Mouse (Mus musculus): ENCODE data around the gene Cspg5. TPM values are rescaled to one million over a fixed set of nuclear protein-coding genes. Genes with fewer than 3 reads are reported as not detected.

Cspg5 gene
- polyA plus RNA-seq, 2 experiments from 2014 or later = 0.24 to 0.57 TPM

DNA sequence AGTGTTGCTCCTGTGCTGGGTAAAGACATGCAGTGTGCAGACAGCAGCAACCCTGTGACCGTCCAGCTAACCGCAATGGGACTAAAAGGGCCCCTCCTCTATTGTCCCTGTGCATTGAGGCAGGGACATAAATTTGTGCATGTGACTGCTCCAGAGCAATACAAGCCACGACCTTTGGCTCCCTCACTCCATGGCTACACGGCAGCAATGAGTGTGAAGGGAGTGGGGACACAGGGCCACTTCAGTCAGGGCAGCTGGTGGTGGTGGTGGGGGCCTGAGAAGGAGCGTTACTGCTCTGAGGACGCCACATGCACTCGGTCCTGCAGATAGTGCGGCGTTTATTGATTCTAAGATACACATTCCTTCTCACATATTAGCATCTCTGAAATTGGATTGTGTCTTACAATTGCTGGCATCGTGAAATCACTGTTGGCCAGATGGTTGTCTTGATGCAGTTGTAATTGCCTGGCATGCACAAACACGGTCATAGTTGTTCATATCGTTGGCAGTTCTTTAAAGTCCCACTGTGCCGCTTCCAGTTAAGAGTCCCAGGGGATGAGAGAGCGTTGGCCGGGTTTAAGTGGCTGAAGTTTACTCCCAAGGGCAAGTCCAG lies 11.9 kb downstream of the Cspg5 start:
- ATAC-seq = no peak

DNA sequence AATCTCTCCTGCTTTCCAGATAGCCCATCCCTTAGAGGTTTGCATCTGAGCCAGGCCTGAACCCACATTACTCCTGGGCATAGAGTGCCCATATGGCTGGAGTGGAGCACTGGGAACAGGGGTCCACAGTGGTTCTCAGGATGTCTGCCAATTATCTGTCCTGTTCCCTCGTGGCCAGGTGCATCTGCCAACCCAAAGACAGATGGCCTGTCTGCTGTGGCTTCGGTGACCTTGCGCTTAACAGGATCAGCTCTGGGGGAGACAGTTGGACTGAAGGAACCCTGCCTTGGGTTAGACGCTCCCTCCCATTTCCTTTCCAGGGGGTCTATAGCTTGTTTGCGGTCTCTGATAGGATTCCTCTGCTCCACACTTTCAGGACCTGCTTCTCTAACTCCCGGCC lies 15.1 kb downstream of the Cspg5 start:
- ATAC-seq = no peak

DNA sequence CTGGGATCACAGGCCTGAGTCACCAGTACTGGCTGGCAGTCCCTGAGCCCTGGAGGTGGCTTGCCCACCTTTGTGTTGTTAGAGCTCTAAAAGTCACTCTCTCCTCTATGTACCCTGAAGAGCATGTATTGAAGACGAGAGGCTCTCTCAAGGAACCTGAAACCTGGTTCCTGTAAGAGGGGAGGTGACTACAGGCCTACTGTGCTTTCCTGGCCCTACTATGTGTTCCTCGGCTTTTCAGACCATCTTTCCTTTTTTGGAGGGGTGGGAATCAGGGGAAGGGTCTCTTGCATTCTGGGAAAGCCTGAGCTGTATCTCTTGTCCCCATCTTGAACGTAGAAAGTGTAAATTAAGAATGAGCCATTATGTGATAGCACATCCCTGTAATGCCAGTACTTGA lies 15.5 kb downstream of the Cspg5 start:
- ATAC-seq = no peak

DNA sequence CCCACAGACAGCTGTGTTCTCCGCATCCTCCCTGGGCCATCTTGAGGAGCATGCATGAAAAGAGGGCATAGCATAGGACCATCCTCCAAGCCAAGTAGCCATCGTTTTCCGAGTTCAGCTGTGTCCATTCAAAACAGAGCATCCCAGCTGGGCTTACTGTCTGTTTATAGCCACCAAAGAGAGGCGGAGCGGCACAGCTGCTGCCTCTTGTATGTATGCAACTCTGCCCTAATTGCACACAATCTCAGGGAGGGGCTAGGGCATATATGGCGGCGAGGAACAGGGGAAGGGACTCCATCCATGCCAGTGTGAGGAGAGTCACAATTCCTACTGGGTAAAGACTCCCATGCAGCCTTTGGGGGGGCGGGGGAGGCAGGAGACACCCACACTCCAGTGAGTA lies 19.6 kb downstream of the Cspg5 start:
- no peak for ATAC-seq

DNA sequence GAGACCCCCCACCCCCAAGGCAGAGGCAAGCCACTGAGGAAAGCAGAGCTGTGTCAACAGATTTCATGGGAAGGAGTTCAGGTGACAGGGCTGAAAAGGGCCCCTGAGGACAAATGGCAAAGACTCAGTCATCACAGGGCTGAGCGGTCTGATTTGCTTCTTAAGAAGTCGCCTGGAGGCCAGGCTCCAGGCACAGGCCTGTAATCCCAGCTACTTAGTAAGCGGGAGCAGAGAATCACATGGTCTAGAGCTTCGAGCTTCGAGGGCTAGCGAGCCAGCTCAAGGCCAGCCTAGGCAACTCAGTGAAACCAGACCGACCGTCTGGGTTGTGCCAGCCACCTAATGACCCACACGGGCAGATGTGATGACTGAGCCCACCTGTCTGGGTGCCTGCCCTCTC lies 21.4 kb downstream of the Cspg5 start:
- ATAC-seq = no peak

DNA sequence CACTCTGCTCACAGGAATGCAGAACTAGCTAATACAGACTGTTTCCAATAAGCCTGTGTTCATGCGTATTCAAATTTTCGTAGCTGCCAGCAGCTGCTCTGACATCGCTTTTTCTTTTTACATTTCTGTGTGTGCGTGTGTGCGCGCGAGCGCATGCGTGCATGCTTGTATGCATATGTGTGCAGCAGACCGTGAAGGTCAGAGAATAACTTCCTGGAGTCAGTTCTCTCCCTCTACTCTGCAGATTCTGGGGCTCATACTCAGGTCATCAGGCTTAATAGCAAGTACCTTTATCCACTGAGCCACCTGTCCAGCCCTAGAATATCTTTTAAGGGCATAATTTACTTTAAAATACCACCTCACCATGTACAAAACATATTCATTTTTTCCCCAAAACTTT lies 24.8 kb downstream of the Cspg5 start:
- ATAC-seq = no peak

DNA sequence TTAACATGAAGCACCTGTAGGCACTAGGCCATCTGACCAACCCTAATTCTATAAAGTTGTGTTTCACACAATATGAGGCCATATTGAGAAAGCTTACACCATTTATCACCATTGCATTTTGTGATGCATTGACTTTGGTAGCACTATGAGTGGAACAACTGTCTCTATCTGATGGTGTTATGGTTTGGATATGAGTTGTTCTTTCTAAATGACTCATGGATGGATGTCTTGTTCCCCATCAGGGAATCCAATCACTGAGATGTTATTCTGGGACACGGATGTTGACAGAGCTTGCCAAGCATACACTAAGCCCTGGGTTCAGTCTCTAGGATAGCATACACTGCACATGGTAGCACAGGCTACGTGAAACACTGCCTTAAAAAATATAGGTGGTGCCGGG lies 28.7 kb downstream of the Cspg5 start:
- ATAC-seq = no peak

DNA sequence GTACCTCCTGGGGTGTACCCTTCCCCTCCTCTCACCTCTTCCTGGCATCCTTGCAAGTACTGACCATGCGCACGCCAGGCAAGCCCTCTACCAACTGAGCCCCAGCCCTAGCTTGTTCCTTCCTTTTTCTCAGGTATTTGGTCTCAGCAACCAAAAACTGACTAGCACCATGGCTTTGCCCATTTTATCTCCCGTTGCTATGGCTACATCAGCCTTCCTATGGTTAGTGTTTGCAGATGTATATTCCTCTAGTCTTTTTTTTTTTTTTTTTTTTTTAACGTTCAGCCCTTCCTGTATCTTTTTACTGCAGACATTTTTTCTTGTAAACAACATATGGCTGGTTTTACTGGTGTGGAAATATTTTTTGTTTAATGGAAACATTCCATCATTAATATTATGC lies 29.9 kb downstream of the Cspg5 start:
- ATAC-seq = no peak

DNA sequence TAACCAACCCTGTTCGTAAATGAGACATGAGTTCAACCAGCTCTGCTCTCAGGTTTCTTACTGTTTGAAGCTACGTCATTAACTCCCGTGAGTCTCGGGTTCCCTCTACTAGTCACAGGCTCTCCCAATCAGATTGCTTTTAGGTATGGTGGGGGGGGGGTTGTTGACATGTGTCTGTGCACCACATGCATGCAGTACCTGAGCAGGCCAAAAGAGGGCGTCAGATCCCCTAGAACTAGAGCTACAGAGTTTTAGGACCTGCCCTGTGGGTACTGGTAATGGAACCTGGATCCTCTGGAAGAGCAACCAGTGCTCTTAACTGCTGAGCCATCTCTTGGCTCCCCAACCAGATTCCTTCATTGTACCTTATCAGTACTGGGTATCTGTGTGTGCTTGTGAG lies 32.3 kb downstream of the Cspg5 start:
- ATAC-seq = no peak

DNA sequence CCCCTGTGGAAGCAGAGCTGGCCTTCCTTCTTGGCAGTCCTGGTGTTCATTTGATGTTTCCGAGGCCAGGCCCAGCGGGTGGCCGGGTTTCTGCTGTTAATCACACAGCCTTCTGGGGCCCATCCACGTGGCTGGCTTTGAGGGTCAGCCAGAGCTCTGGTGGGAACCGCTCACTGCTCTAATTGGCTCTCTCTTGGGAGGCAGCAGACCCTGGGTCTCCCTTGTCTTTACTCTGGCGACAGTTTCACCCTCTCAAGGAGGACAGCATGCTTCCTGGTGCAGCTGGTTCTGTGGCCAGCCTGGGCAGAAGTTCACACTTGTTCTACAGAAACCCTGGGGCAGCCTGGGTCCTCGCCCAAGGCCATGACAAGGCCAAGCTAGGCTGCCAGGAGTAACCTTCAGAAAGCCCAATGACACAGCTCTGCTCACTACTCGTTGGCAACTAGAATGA lies 33.9 kb downstream of the Cspg5 start:
- ATAC-seq = no peak

DNA sequence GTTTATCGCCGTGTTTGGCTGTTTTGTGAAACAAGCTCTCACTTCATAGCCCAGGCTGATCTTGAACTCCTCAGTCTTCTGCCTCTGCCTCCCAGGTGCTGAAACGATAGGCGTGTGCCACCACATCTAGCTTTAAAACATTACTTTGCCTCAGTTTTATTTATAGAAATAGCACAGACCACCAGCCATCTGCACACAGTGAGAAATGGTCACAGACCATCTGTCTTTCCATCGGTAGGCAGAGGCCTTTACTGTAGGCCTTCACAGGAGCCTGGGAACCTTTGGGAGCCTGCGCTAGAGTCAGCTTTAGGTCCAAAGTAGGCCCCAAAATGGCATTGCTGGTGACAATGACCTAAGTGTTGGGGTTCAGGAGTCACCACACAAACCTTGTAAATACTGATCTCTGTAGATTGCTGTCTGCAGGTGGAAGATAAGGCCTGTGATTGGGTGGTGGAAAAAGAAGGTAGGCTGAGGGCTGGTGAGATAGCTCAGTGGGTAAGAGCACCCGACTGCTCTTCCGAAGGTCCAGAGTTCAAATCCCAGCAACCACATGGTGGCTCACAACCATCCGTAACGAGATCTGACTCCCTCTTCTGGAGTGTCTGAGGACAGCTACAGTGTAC lies 40.6 kb downstream of the Cspg5 start:
- ATAC-seq = no peak

DNA sequence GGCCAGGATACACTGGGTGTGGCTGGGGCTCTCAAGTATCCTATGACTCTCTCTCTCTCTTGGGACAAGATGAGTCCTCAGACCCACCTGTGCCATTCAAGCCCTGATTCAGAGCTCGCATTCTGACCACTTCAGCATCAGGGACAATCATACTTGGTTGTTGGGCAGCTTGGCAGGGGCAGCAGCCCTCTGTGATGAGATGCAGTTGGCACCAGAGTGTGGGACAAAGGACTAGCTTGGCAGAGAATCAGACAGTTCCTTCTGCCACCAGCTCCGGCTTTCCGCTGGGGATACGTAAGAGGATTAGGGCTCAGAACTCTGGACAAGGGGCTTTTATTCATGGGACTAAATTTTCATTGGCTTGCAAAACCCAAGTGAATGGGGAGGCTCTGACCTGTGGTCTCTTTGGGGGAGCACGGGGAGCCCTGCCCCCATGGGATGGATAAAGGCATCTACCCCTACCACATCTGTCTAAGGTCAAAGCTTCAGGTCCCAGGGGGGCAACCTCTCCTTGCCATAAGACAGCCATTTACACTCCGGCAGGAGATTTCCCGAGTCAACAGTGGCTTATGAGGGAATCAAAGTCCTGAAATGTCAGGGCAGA lies 43.8 kb downstream of the Cspg5 start:
- no peak for ATAC-seq

DNA sequence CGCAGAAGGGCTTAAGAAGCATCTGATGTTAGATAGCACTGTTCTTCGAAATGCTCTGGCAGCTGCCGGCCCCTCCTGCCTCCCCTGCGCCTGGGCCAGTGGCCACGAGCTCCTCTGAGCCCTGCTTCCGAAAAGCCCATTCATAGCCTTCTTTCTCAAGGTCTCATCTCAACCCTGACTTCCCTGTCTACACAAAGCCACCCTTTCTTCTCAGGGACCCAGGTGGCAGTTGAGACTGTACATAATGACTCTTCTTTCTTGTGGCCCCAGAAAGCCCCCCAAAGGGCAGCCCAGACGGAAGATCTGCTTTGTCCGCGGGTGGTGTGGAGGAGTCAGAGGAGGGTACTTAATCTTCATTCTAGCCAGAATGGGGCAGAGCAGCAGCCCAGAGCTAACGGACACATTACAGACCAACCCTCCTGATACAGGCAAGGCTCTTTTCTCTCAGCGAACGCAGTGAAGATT lies 49.7 kb downstream of the Cspg5 start:
- no peak for ATAC-seq

DNA sequence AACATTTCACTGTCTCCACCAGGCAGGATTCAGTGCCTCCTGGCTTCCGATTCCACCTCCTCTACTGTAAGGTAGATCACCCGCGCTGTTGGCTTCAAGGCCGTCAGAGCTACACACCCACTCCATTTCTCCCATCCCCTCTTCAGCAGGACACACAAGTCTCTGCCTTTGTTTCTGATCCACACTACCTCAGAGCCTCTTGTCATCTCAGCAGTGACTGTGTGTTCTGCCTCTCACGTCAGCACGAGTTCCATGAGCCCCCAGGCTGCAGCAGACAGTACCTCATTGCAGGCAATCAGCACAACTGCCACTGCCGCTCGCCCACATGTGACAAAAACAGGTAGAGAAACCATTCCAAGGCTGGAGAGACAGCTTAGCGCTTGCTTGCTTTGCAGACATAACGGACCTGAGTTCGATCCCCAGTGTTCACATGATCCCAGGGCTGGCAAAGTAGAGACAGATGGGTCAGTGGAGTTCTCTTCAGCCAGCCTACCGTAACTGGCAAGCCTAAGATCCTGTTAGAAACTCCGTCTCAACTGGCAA lies 50.4 kb downstream of the Cspg5 start:
- no peak for ATAC-seq

DNA sequence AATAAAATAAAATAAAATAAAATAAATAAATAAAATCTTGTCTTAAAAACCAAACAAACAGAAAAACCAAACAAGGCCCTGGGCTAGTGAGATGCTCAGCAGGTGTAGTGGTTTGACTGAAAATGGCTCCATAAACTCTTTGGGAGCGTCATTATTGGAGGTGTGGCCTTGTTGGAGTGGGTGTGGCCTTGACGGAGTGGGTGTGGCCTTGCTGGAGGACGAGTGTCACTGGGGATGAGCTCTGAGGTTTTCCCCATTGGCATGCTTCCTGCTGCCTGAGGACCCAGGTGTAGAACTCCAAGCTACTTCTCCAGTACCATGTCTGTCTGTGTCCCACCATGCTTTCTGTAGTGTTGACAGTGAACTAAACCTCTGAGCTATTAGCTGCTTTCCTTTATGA lies 51.2 kb downstream of the Cspg5 start:
- ATAC-seq = no peak

DNA sequence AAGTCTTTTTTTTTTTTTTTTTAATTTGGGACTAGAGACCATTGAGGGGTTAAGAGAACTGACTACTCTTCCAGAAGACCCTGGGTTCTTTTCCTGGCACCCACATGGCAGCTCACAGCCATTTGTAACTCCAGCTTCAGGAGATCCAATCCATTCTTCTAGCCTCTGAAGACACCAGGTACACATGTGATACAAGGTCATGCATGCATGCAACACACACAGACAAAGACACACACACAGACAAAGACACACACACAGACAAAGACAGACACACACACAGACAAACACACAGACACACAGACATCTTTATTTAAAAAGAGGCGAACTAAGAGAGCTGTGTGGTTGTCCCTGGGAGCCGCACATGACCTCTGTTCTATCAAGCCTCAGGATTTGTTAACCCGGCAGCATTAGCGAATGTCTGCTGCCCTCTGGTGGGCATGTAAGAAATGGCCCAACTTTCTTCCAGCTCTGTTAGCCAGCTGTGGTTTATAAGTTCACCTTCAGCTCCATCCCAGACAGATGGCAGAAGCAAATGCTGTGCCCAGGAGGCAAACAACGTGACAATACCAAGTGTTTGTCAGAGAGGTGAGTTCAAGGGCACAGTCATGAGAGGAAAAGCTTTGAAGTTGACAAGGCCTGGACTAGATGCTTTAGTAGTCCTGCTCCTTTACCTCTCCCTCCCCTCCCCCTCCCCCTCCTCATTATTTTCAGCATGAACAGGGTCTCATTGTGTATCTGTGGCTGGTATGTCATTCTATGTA lies 53.5 kb downstream of the Cspg5 start:
- ATAC-seq = peak; percentile 75

DNA sequence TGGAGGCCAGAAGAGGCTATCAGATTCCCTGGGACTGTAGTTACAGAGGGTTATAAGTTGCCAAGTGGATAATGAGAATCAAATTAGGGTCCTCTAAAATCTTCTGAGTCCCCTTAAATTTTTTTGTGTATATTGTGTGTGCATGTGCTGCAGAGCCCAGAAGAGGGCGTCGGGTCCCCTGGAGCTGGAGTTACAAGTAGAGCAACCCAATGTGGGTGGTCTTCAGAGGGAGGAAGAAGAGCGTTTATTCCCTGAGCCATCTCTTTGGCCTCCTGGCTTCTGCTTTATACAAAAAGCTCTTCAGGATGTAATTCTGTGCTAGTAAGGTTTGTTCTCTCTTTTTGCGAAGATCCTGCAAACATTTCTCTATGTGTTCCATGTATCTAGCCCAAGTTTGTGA lies 60.9 kb downstream of the Cspg5 start:
- ATAC-seq = peak; percentile 12

DNA sequence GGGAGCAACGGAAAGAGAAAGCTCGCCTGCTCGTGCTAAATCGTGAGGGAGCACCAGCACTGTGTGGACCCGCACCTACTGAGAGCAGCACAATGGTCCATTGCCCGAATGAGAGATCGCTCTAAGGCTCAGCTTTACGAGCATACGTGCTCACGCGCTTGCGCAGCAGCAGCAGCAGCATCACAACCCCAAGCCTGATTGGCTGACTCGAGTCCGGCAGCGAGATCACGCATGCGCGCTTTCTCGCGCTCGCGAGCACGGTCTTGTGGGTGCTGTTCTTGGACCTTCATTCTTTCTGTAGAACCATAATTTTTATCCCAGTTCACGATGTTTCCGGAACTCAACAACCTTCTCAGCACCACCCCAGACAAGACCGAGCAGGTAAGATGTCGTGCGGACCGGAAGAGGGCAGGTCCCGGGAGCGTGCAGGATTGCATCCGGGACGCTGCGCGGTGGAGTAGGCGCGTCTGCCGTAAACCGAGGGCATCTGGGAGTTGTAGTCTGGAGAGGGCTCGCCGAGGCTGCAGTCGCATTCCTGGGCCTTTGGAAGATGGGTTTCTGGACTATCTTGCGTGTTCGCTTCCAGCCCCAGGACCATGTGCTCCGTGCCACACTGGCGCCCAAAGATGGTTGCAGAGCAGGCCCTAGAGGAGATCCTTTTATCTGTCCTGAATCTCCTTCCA lies 61.5 kb downstream of the Cspg5 start, which contains the start of gene Elp6:
Elp6 (plus strand) TSS at position 205 of the 683 bp plus-strand sequence.
- ATAC-seq = peak; percentile 97

DNA sequence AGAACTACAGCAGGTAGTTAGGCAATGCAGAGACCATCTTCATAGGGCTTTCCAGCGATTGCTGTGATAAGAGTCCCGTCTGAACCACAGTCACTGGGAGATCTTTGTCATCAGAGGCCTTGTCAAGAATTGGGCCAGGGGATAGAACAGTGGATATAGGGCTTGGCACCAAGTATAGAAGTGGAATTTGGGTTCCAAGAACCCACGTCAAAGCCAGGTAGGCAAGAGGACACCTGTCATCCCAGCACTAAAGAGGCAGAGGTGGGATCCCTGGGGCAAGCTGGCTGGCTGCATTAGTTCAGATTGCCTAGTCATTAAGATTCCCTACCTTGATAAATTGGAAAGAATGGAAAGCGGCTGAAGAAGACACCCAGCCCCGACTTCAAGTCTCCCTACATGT lies 62.8 kb downstream of the Cspg5 start:
- no peak for ATAC-seq
